Mouse (Mus musculus) adrenal gland, adult (tissue): ENCODE measurements at regions not wholly inside any gene's neighbourhood (a gene's known extent, or its start where the extent isn't known, plus 50 kb on each side); places are given as distances from the start of the nearest gene placed in this dataset.

Experiments
- DNase-seq, 2 experiments: peaks; one replicate each; pipeline ENCODE4 v3.0.0; 2022 to 2023; ENCODE audit warnings: low spot score in 1 of 2; ENCODE audit not compliant: inconsistent age in 2 of 2

- DNase-seq, result no peak
Measured at GRCm38 (mm10) chr2:166279676-166280075, 124.2 kb upstream of the Sulf2 start.

GRCm38 (mm10) chr2:166275398-166275797, 119.9 kb upstream of the Sulf2 start:
- DNase-seq, result no peak

- DNase-seq, result no peak
Measured at GRCm38 (mm10) chr2:166274016-166274346, 118.5 kb upstream of the Sulf2 start.

- DNase-seq, result no peak
Measured at GRCm38 (mm10) chr2:166273312-166274015, 118.0 kb upstream of the Sulf2 start.

GRCm38 (mm10) chr2:166272841-166273240, 117.4 kb upstream of the Sulf2 start:
- DNase-seq, result no peak

- DNase-seq, result no peak
Measured at GRCm38 (mm10) chr2:166272190-166272543, 116.7 kb upstream of the Sulf2 start.

GRCm38 (mm10) chr2:166271373-166272189, 116.1 kb upstream of the Sulf2 start:
- no peak for DNase-seq

GRCm38 (mm10) chr2:166270007-166270406, 114.5 kb upstream of the Sulf2 start:
- no peak for DNase-seq

- DNase-seq, result no peak
Measured at GRCm38 (mm10) chr2:166266915-166267314, 111.5 kb upstream of the Sulf2 start.

GRCm38 (mm10) chr2:166266507-166266906, 111.0 kb upstream of the Sulf2 start:
- no peak for DNase-seq

- DNase-seq, result peak; percentile 55 to 73
Measured at GRCm38 (mm10) chr2:166264756-166265155, 109.3 kb upstream of the Sulf2 start.

GRCm38 (mm10) chr2:166261799-166262198, 106.3 kb upstream of the Sulf2 start:
- peak in 1 of 2 experiments; percentile 58 for DNase-seq

GRCm38 (mm10) chr2:166261065-166261464, 105.6 kb upstream of the Sulf2 start:
- DNase-seq, result no peak

GRCm38 (mm10) chr2:166258771-166259180, 103.3 kb upstream of the Sulf2 start:
- no peak for DNase-seq

GRCm38 (mm10) chr2:166257666-166258065, 102.2 kb upstream of the Sulf2 start:
- no peak for DNase-seq

GRCm38 (mm10) chr2:166256193-166256592, 100.7 kb upstream of the Sulf2 start:
- no peak for DNase-seq

GRCm38 (mm10) chr2:166254581-166254980, 99.1 kb upstream of the Sulf2 start:
- no peak for DNase-seq

- no peak for DNase-seq
Measured at GRCm38 (mm10) chr2:166252107-166252506, 96.6 kb upstream of the Sulf2 start.

GRCm38 (mm10) chr2:166251421-166251820, 96.0 kb upstream of the Sulf2 start:
- DNase-seq, result peak; percentile 54 to 70

- DNase-seq, result peak; percentile 46 to 65
Measured at GRCm38 (mm10) chr2:166250571-166250970, 95.1 kb upstream of the Sulf2 start.

- no peak for DNase-seq
Measured at GRCm38 (mm10) chr2:166249338-166249950, 94.0 kb upstream of the Sulf2 start.
